ENCODE assay signal across 8 mouse cellular contexts in the genomic region with DNA sequence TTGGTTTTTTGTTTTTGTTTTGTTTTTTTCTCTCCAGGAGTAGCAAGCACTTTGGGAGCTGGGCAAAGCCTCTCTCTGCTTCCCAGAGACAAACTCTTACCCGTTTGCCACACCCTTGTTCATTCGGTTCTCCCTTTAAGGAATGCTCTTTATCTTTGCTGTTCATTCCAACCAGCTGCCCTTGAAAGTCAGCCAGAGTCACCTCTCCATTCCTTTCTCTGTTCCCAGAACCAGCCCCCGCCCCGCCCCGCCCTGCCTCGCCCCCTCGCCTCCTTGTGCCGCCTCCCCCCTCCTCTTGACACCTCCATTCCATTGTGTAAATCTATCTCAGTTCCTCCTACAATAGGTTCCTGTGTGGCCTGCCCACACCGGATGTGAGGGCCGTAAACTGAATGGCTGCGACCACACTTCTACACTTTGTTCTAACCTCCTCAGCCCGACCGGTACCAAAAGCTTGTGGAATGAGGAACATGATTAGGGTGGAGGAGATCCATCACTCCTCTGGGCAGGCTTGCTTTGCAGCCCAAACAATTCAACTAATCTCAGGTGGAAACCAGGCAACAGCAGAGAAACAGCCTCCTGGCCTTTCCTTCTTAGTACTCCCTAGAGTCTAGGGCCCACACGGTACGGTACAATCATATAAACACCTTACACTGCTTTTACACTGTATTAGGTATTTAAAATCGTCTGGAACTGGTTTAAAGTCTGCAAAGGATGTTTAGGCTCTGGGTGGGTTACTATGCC. TPM values are rescaled to one million over a fixed set of nuclear protein-coding genes. Genes with fewer than 3 reads are reported as not detected.
A peak's percentile ranks its signal among the peaks of the same experiment; 100 is the strongest.
DNase-seq lines count a peak whose midpoint lies in the region; ATAC-seq lines count a peak whose summit lies in the region.

No protein-coding gene starts in this region.

- H3K4me1 ChIP-seq in midbrain, embryonic 10.5 days: peaks cover 12% of the 10 kb centered on the region
- no peaks in the 10 kb centered on the region for H3K4me1 ChIP-seq in midbrain, embryonic 11.5 days (ENCODE audit: control insufficient read depth, insufficient read depth, low read length)
- peaks cover 16% of the 10 kb centered on the region for H3K4me1 ChIP-seq in heart, embryonic 13.5 days
- peaks cover 6% of the 10 kb centered on the region; the same call in 1 of the 2 replicates for H3K4me1 ChIP-seq in liver, embryonic 15.5 days (replicated peaks)
- 0 out of 2 replicates have a peak, but pooled peaks cover 4% of the 10 kb centered on the region for H3K4me1 ChIP-seq in stomach, embryonic 14.5 days (ENCODE audit: control insufficient read depth, insufficient read depth, low read length)
- no peaks in the 10 kb centered on the region for H3K4me1 ChIP-seq in midbrain, embryonic 13.5 days (replicated peaks)

- 0 out of 2 replicates have a peak overlapping the region, but pooled peaks have one; percentile 14 for H3K27ac ChIP-seq in midbrain, embryonic 10.5 days (replicated peaks)
- no peak overlapping the region for H3K27ac ChIP-seq in midbrain, embryonic 11.5 days (ENCODE audit: low read depth, low read length)
- peak overlapping the region; percentile 81 for H3K27ac ChIP-seq in heart, embryonic 13.5 days (replicated peaks)
- H3K27ac ChIP-seq in liver, embryonic 15.5 days (replicated peaks): no peak overlapping the region
- peak overlapping the region; percentile 52; the same call in 1 of the 2 replicates for H3K27ac ChIP-seq in stomach, embryonic 14.5 days (ENCODE audit: low read length)
- H3K27ac ChIP-seq in midbrain, embryonic 13.5 days: no peak overlapping the region

- no peaks in the 10 kb centered on the region for H3K27me3 ChIP-seq in midbrain, embryonic 10.5 days (ENCODE audit: low read depth, poor library complexity, severe bottlenecking)
- H3K27me3 ChIP-seq in midbrain, embryonic 11.5 days (ENCODE audit: control insufficient read depth, insufficient read depth, low read length): no peaks in the 10 kb centered on the region
- H3K27me3 ChIP-seq in heart, embryonic 13.5 days (replicated peaks): no peaks in the 10 kb centered on the region
- H3K27me3 ChIP-seq in liver, embryonic 15.5 days: no peaks in the 10 kb centered on the region
- H3K27me3 ChIP-seq in stomach, embryonic 14.5 days (ENCODE audit: control insufficient read depth, insufficient read depth, low read length): no peaks in the 10 kb centered on the region
- no peaks in the 10 kb centered on the region for H3K27me3 ChIP-seq in midbrain, embryonic 13.5 days

- intact Hi-C loops in left cerebral cortex, postnatal 4 days (cut with DNase I): no loop called here

- ATAC-seq in midbrain, embryonic 11.5 days (ENCODE audit: low FRiP score): no peak
- peak; percentile 31; the same call in 1 of the 2 replicates for ATAC-seq in heart, embryonic 13.5 days (ENCODE audit: extremely low read depth, insufficient number of reproducible peaks, low FRiP score, low TSS enrichment)
- peak; percentile 44; the same call in 1 of the 2 replicates for ATAC-seq in liver, embryonic 15.5 days (ENCODE audit: insufficient read depth)
- ATAC-seq in stomach, embryonic 14.5 days (ENCODE audit: insufficient number of reproducible peaks, insufficient read depth, low FRiP score, low read depth): peak; percentile 85
- ATAC-seq in midbrain, embryonic 13.5 days: no peak

- H3K9ac ChIP-seq in midbrain, embryonic 11.5 days (ENCODE audit: low read length): no peak overlapping the region
- H3K9ac ChIP-seq in heart, embryonic 13.5 days: peak overlapping the region; percentile 50; the same call in 1 of the 2 replicates
- H3K9ac ChIP-seq in liver, embryonic 15.5 days: no peak overlapping the region
- H3K9ac ChIP-seq in stomach, embryonic 14.5 days (replicated peaks; ENCODE audit: low read depth, low read length): no peak overlapping the region
- H3K9ac ChIP-seq in midbrain, embryonic 13.5 days (replicated peaks): no peak overlapping the region

- 43% methylated on average over 16 of the region's 16 CpGs for WGBS in midbrain, embryonic 10.5 days
- WGBS in midbrain, embryonic 11.5 days: 32% methylated on average over 16 of the region's 16 CpGs
- 14% methylated on average over 13 of the region's 16 CpGs for WGBS in heart, embryonic 13.5 days
- 16% methylated on average over 16 of the region's 16 CpGs for WGBS in liver, embryonic 15.5 days (ENCODE audit: insufficient replicate concordance)
- WGBS in stomach, embryonic 14.5 days: 14% methylated on average over 16 of the region's 16 CpGs
- 30% methylated on average over 16 of the region's 16 CpGs for WGBS in midbrain, embryonic 13.5 days

- no peaks in the 10 kb centered on the region for H3K36me3 ChIP-seq in midbrain, embryonic 10.5 days
- no peaks in the 10 kb centered on the region for H3K36me3 ChIP-seq in midbrain, embryonic 11.5 days (ENCODE audit: control insufficient read depth, insufficient read depth, low read length)
- no peaks in the 10 kb centered on the region for H3K36me3 ChIP-seq in heart, embryonic 13.5 days
- H3K36me3 ChIP-seq in liver, embryonic 15.5 days (replicated peaks): no peaks in the 10 kb centered on the region
- H3K36me3 ChIP-seq in stomach, embryonic 14.5 days (ENCODE audit: control insufficient read depth, insufficient read depth, low read length): no peaks in the 10 kb centered on the region
- no peaks in the 10 kb centered on the region for H3K36me3 ChIP-seq in midbrain, embryonic 13.5 days

- no peak overlapping the region for H3K4me3 ChIP-seq in midbrain, embryonic 10.5 days
- no peak overlapping the region for H3K4me3 ChIP-seq in midbrain, embryonic 11.5 days (ENCODE audit: low read depth, low read length)
- H3K4me3 ChIP-seq in heart, embryonic 13.5 days: no peak overlapping the region
- H3K4me3 ChIP-seq in liver, embryonic 15.5 days (replicated peaks): no peak overlapping the region
- H3K4me3 ChIP-seq in stomach, embryonic 14.5 days (ENCODE audit: low read depth, low read length): no peak overlapping the region
- no peak overlapping the region for H3K4me3 ChIP-seq in midbrain, embryonic 13.5 days (replicated peaks)

- no peak overlapping the region for H3K4me2 ChIP-seq in midbrain, embryonic 11.5 days
- H3K4me2 ChIP-seq in heart, embryonic 13.5 days: peak overlapping the region; percentile 46
- H3K4me2 ChIP-seq in liver, embryonic 15.5 days: 0 out of 2 replicates have a peak overlapping the region, but pooled peaks have one; percentile 7
- H3K4me2 ChIP-seq in stomach, embryonic 14.5 days (replicated peaks; ENCODE audit: low read depth, low read length): no peak overlapping the region
- H3K4me2 ChIP-seq in midbrain, embryonic 13.5 days (replicated peaks): no peak overlapping the region

- no peaks in the 10 kb centered on the region for H3K9me3 ChIP-seq in midbrain, embryonic 10.5 days (replicated peaks)
- no peaks in the 10 kb centered on the region for H3K9me3 ChIP-seq in midbrain, embryonic 11.5 days (ENCODE audit: control insufficient read depth, low read length)
- H3K9me3 ChIP-seq in heart, embryonic 13.5 days: no peaks in the 10 kb centered on the region
- no peaks in the 10 kb centered on the region for H3K9me3 ChIP-seq in liver, embryonic 15.5 days (replicated peaks)
- no peaks in the 10 kb centered on the region for H3K9me3 ChIP-seq in stomach, embryonic 14.5 days (ENCODE audit: control insufficient read depth, low read depth, low read length)
- 0 out of 2 replicates have a peak, but pooled peaks cover 3% of the 10 kb centered on the region for H3K9me3 ChIP-seq in midbrain, embryonic 13.5 days

- DNase-seq in midbrain, embryonic 10.5 days (ENCODE audit: low spot score): no peak
- no peak for DNase-seq in midbrain, embryonic 11.5 days (ENCODE audit: low spot score, missing footprints)
- DNase-seq in gastrocnemius, postnatal 25 days: no peak
- DNase-seq in left cerebral cortex, postnatal 4 days: no peak

RNA-seq across cellular contexts. Expression of a gene that starts 9.5 kb away (rescaled TPM):
- 2.7 and 3.8 TPM in 2 replicates for polyA plus RNA-seq in midbrain, embryonic 10.5 days (2016; fragmentation: Nextera tagmentation; extraction: Ambion mirVana)
- polyA plus RNA-seq in midbrain, embryonic 11.5 days (2014; fragmentation: Nextera tagmentation; extraction: Ambion mirVana): 4.0 and 5.3 TPM in 2 replicates
- 2.5 and 2.7 TPM in 2 replicates for polyA plus RNA-seq in heart, embryonic 13.5 days (2015; fragmentation: Nextera tagmentation; extraction: Ambion mirVana)
- polyA plus RNA-seq in liver, embryonic 15.5 days (2015; fragmentation: Nextera tagmentation; extraction: Ambion mirVana): 1.6 TPM in 2 replicates
- polyA plus RNA-seq in stomach, embryonic 14.5 days (2014; fragmentation: Nextera tagmentation; extraction: Ambion mirVana): 8.3 and 8.4 TPM in 2 replicates
- total RNA-seq in gastrocnemius, postnatal 25 days (2021): 1 to 10 TPM; 4.9 to 5.3 TPM
- total RNA-seq in left cerebral cortex, postnatal 4 days (2021): 10 to 100 TPM; 10.7 to 11.7 TPM
- polyA plus RNA-seq in midbrain, embryonic 13.5 days (2015; fragmentation: Nextera tagmentation; extraction: Ambion mirVana): 3.6 TPM in 2 replicates

Comparison
In these comparisons a context has a peak if more than half of its experiments do, and no peak if none do; other contexts are left out.
1. H3K27ac ChIP-seq: peak in midbrain, embryonic 10.5 days (single experiment), heart, embryonic 13.5 days (single experiment) and stomach, embryonic 14.5 days (single experiment); none in midbrain, embryonic 11.5 days (single experiment), liver, embryonic 15.5 days (single experiment) and midbrain, embryonic 13.5 days (single experiment).
2. ATAC-seq: peak in heart, embryonic 13.5 days (single experiment), liver, embryonic 15.5 days (single experiment) and stomach, embryonic 14.5 days (single experiment); none in midbrain, embryonic 11.5 days (single experiment) and midbrain, embryonic 13.5 days (single experiment).
3. H3K4me2 ChIP-seq: peak in heart, embryonic 13.5 days (single experiment) and liver, embryonic 15.5 days (single experiment); none in midbrain, embryonic 11.5 days (single experiment), stomach, embryonic 14.5 days (single experiment) and midbrain, embryonic 13.5 days (single experiment).